Mouse (Mus musculus) ES-E14 (cell line): ENCODE data around the gene Cadps. TPM values are rescaled to one million over a fixed set of nuclear protein-coding genes. Genes with fewer than 3 reads are reported as not detected.

ENCODE experiments used
- DNase-seq: peaks from one replicate; pipeline ENCODE4 v3.0.0-alpha.2; 2013; ENCODE audit warnings: low read depth, low spot score
- H3K27ac ChIP-seq: 2 replicates; pipeline ENCODE4 v1.5.1; 2012; ENCODE audit warnings: low read depth, mild to moderate bottlenecking, low read length, moderate library complexity, mixed read lengths; ENCODE audit not compliant: poor library complexity, insufficient read depth, severe bottlenecking
- H3K36me3 ChIP-seq: 2 replicates; pipeline ENCODE4 v1.6.1; 2012; ENCODE audit warnings: mild to moderate bottlenecking, low read length, moderate library complexity, mixed read lengths; ENCODE audit not compliant: control insufficient read depth, poor library complexity, insufficient read depth, severe bottlenecking
- H3K4me1 ChIP-seq, 2 experiments: fragments of 150-350 bp in 1 of 2; sonication (generic) in 1 of 2; 2 replicates each; pipeline ENCODE4 v1.6.1; 2012; ENCODE audit warnings: low read length in 2 of 2, mild to moderate bottlenecking in 1 of 2, mixed read lengths in 1 of 2; ENCODE audit not compliant: control insufficient read depth in 2 of 2, insufficient read depth in 2 of 2, poor library complexity in 1 of 2
- H3K4me3 ChIP-seq, 2 experiments: fragments of 150-350 bp in 1 of 2; sonication (generic) in 1 of 2; 2 replicates each; pipeline ENCODE4 v1.5.1; 2012; ENCODE audit warnings: low read length in 2 of 2, low read depth in 1 of 2, mild to moderate bottlenecking in 1 of 2, mixed read lengths in 1 of 2; ENCODE audit not compliant: insufficient read depth in 1 of 2, poor library complexity in 1 of 2, severe bottlenecking in 1 of 2
- H3K9ac ChIP-seq: 2 replicates; pipeline ENCODE4 v1.6.1; 2012; ENCODE audit warnings: low read depth, mild to moderate bottlenecking, low read length, mixed read lengths; ENCODE audit not compliant: poor library complexity, insufficient read depth, severe bottlenecking
- H3K9me3 ChIP-seq: fragments of 150-350 bp; sonication (generic); 2 replicates; pipeline ENCODE4 v1.6.1; 2012; ENCODE audit warnings: low read depth, mild to moderate bottlenecking, low read length; ENCODE audit not compliant: control insufficient read depth, insufficient read depth
- CHD2 ChIP-seq: IDR thresholded peaks from 2 replicates; pipeline ENCODE4 v1.6.1; 2014; ENCODE audit warnings: mild to moderate bottlenecking, low read depth, low read length, inconsistent platforms
- HCFC1 ChIP-seq: IDR thresholded peaks from 2 replicates; pipeline ENCODE4 v1.6.1; 2012; ENCODE audit warnings: low read length, inconsistent platforms, borderline replicate concordance; ENCODE audit not compliant: insufficient read depth
- MAFK ChIP-seq: IDR thresholded peaks from 2 replicates; pipeline ENCODE4 v1.6.1; 2014; ENCODE audit warnings: mild to moderate bottlenecking, low read depth, low read length, inconsistent platforms; ENCODE audit not compliant: insufficient read depth
- ZC3H11A ChIP-seq: IDR thresholded peaks from 2 replicates; pipeline ENCODE4 v1.6.1; 2012; ENCODE audit warnings: low read depth, mild to moderate bottlenecking, inconsistent platforms, low read length, borderline replicate concordance
- ZNF384 ChIP-seq: IDR thresholded peaks from 2 replicates; pipeline ENCODE4 v1.6.1; 2012; ENCODE audit warnings: low read depth, low read length, inconsistent platforms
- in situ Hi-C, 2 experiments: fragments of 600-800 bp; cut with MboI; formaldehyde crosslinking; loops; one replicate each; pipeline ENCODE4 v1.15.1; 2025; ENCODE audit warnings: low sequenced_read_pairs in 2 of 2, inconsistent platforms in 1 of 2; ENCODE audit not compliant: unreplicated experiment in 2 of 2
- total RNA-seq: library from RNA; depleted of rRNA; stranded (reverse); fragments of 300-350 nt; gene quantifications from 2 replicates; pipeline ENCODE4 v1.2.3, GENCODE M21; 2012

Gene Cadps
- total RNA-seq, 1 experiment, result 0.49 TPM

- DNase-seq, result no peak
- in situ Hi-C loops, result no loop called here
- H3K4me3 ChIP-seq, result no peak overlapping the region
- H3K4me1 ChIP-seq, result peaks cover 2% of the 10 kb centered on the region in 2 experiments; a peak in 2 of 4 replicates
- TF ChIP-seq ZC3H11A (no peak), MAFK (no peak), HCFC1 (no peak), CHD2 (no peak), ZNF384 (no peak)
- no peak overlapping the region for H3K27ac ChIP-seq
- no peaks in the 10 kb centered on the region for H3K9me3 ChIP-seq
- no peak overlapping the region for H3K9ac ChIP-seq
- no peaks in the 10 kb centered on the region for H3K36me3 ChIP-seq
These were observed 16.6 kb upstream of the Cadps start for GRCm38 (mm10) chr14:12839471-12839870.

GRCm38 (mm10) chr14:12838949-12839348, 16.1 kb upstream of the Cadps start:
- peaks cover 2% of the 10 kb centered on the region in 2 experiments; a peak in 2 of 4 replicates for H3K4me1 ChIP-seq

DNA sequence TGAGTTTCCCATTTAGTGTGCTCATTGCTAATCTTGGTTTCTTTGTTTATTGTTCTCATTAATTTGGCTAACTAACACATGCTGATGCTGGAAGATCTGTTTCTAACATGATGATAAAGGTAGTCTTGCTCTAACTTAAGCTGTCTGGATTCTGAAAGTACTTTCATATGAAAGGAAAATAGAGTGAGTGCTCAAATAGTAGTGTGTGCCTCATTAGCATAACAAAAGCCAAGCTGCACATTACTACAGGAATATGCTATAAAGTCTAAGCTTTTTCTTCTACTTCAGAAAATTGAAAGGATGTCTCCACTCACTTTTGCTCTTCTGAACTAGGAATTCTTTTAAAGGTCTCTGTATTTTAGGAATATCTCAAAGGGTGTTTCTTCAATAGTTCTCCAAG, 15.4 kb upstream of the Cadps start:
- no peak overlapping the region for H3K27ac ChIP-seq
- peak; percentile 26 for DNase-seq
- H3K9ac ChIP-seq, result no peak overlapping the region
- in situ Hi-C loops, result no loop called here
- H3K4me3 ChIP-seq, result no peak overlapping the region
- peaks cover 2% of the 10 kb centered on the region in 2 experiments; a peak in 2 of 4 replicates for H3K4me1 ChIP-seq
- H3K9me3 ChIP-seq, result no peaks in the 10 kb centered on the region
- H3K36me3 ChIP-seq, result no peaks in the 10 kb centered on the region
- no peak for TF ChIP-seq HCFC1
- TF ChIP-seq MAFK, result no peak
- no peak for TF ChIP-seq ZNF384
- TF ChIP-seq ZC3H11A, result no peak
- TF ChIP-seq CHD2, result peak; percentile 16; the same call in 1 of the 2 replicates

More at GRCm38 (mm10) chr14:12838949-12839348, 16.1 kb upstream of the Cadps start:
- H3K4me3 ChIP-seq, result no peak overlapping the region
- H3K9ac ChIP-seq, result no peak overlapping the region
- TF ChIP-seq HCFC1 (no peak), ZNF384 (no peak), MAFK (no peak), CHD2 (no peak), ZC3H11A (no peak)
- H3K9me3 ChIP-seq, result no peaks in the 10 kb centered on the region
- H3K36me3 ChIP-seq, result no peaks in the 10 kb centered on the region
- no peak overlapping the region for H3K27ac ChIP-seq
- in situ Hi-C loops, result no loop called here
- DNase-seq, result no peak

DNA sequence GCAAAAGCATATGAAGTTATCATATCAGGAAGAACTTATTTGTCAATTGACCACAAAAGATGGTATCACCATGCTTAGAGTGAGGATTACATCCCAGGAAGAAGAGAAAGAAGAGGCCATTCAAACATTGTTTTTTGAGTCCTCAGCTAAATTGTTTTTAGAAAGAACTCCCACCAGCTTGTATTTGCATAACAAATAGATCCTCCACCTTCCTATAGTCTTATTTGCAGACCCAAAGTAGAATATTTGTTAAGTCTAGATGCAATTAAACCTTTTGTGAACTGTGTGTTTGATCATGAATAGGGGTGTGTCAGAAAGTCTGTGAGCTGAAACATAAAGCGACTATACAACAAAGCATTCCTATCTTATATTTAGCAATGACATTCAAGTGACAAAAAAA, 15.0 kb upstream of the Cadps start:
- TF ChIP-seq ZC3H11A (no peak), CHD2 (no peak), MAFK (no peak), ZNF384 (no peak), HCFC1 (no peak)
- in situ Hi-C loops, result no loop called here
- H3K4me3 ChIP-seq, result no peak overlapping the region
- DNase-seq, result peak; percentile 39
- peaks cover 2% of the 10 kb centered on the region in 2 experiments; a peak in 2 of 4 replicates for H3K4me1 ChIP-seq
- H3K9ac ChIP-seq, result no peak overlapping the region
- H3K9me3 ChIP-seq, result no peaks in the 10 kb centered on the region
- no peak overlapping the region for H3K27ac ChIP-seq
- H3K36me3 ChIP-seq, result no peaks in the 10 kb centered on the region

- H3K9ac ChIP-seq, result no peak overlapping the region
- in situ Hi-C loops, result no loop called here
- no peak overlapping the region for H3K4me3 ChIP-seq
- no peaks in the 10 kb centered on the region for H3K4me1 ChIP-seq
- peak; percentile 51 for DNase-seq
- no peak for TF ChIP-seq ZNF384
- TF ChIP-seq ZC3H11A, result no peak
- no peak for TF ChIP-seq CHD2
- TF ChIP-seq MAFK, result no peak
- no peak for TF ChIP-seq HCFC1
- H3K9me3 ChIP-seq, result no peaks in the 10 kb centered on the region
- no peaks in the 10 kb centered on the region for H3K36me3 ChIP-seq
- no peak overlapping the region for H3K27ac ChIP-seq
These were observed 902 bp upstream of the Cadps start for GRCm38 (mm10) chr14:12823781-12824180.
